Mouse (Mus musculus) forebrain, embryonic 14.5 days (tissue): ENCODE data around the gene Asap2. TPM values are rescaled to one million over a fixed set of nuclear protein-coding genes. Genes with fewer than 3 reads are reported as not detected.

Experiments used
- ATAC-seq: fragments of 200-750 bp; cut with Nextera tagmentation; 2 replicates; pipeline ENCODE4 v1.8.0; 2017; ENCODE audit warnings: mild to moderate bottlenecking, moderate library complexity
- DNase-seq: peaks from one replicate; pipeline ENCODE4 v3.0.0-alpha.2; 2015; ENCODE audit warnings: low spot score
- H3K27ac ChIP-seq: fragments of 300-500 bp; sonication (generic); 2 replicates; pipeline ENCODE4 v1.5.1; 2014; ENCODE audit warnings: low read depth, mild to moderate bottlenecking, control low read depth, low read length, moderate library complexity
- H3K27me3 ChIP-seq: fragments of 300-500 bp; sonication (generic); replicated peaks from 2 replicates; pipeline ENCODE4 v1.6.1; 2014; ENCODE audit warnings: low read length, control low read depth, mixed read lengths; ENCODE audit not compliant: control insufficient read depth, insufficient read depth
- H3K36me3 ChIP-seq: fragments of 300-500 bp; sonication (generic); 2 replicates; pipeline ENCODE4 v1.6.1; 2014; ENCODE audit warnings: low read length, control low read depth; ENCODE audit not compliant: control insufficient read depth, insufficient read depth
- H3K4me1 ChIP-seq: fragments of 300-500 bp; sonication (generic); 2 replicates; pipeline ENCODE4 v1.6.1; 2014; ENCODE audit warnings: antibody characterized with exemption, low read length, control low read depth; ENCODE audit not compliant: control insufficient read depth, insufficient read depth
- H3K4me2 ChIP-seq: fragments of 300-500 bp; sonication (generic); 2 replicates; pipeline ENCODE4 v1.6.1; 2014; ENCODE audit warnings: mild to moderate bottlenecking, control low read depth, low read length
- H3K4me3 ChIP-seq: fragments of 300-500 bp; sonication (generic); 2 replicates; pipeline ENCODE4 v1.5.1; 2014; ENCODE audit warnings: low read depth, low read length, control low read depth
- H3K9ac ChIP-seq: fragments of 300-500 bp; sonication (generic); 2 replicates; pipeline ENCODE4 v1.6.1; 2014; ENCODE audit warnings: mild to moderate bottlenecking, low read length, control low read depth, moderate library complexity
- H3K9me3 ChIP-seq: fragments of 300-500 bp; sonication (generic); replicated peaks from 2 replicates; pipeline ENCODE4 v1.6.1; 2016; ENCODE audit warnings: low read length, control low read depth, mixed read lengths; ENCODE audit not compliant: control insufficient read depth
- WGBS: fragments of 180-500 bp; shearing (Covaris S2); extraction: QIAGEN DNeasy Blood & Tissue Kit; methylation state at CpG from one replicate; pipeline ENCODE4 v1.1.7; 2014; 5-methylcytosine and 5-hydroxymethylcytosine counted together
- polyA plus RNA-seq: library from polyadenylated mRNA; unstranded; fragments of >200 nt; fragmentation: Nextera tagmentation; extraction: Ambion mirVana; gene quantifications from 2 replicates; pipeline ENCODE4 v1.2.1, GENCODE M21; 2014

The Asap2 gene
- polyA plus RNA-seq, 1 experiment from 2014 or later = 13.1 TPM

DNA sequence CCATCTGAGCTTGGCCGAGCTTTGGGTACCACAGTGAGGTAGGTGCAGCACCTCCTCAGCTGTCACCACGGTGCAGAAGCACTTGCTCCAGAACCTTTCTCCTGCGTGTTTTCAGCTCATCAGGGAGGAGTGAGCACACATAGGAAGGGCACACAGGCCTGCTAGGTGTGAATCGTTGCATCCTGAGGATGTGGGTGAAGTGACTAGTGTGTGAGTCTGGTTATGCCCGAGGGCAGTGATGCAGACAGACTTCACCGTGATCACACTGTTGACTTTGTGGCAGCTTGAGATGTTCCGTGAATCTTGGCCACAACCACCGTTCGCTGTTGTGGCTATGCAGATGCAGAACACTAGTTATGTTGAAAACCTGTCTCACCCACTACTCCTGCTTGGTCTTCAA, 236.1 kb downstream of the Asap2 start:
- no peak for DNase-seq
- Histone ChIP-seq H3K9me3 (no peaks in the 10 kb centered on the region), H3K27ac (no peak overlapping the region), H3K27me3 (no peaks in the 10 kb centered on the region), H3K4me3 (no peak overlapping the region), H3K4me2 (no peak overlapping the region), H3K4me1 (no peaks in the 10 kb centered on the region), H3K36me3 (peaks cover 31% of the 10 kb centered on the region), H3K9ac (no peak overlapping the region)
- 91% methylated on average over 9 of the region's 9 CpGs for WGBS
- no peak for ATAC-seq

DNA sequence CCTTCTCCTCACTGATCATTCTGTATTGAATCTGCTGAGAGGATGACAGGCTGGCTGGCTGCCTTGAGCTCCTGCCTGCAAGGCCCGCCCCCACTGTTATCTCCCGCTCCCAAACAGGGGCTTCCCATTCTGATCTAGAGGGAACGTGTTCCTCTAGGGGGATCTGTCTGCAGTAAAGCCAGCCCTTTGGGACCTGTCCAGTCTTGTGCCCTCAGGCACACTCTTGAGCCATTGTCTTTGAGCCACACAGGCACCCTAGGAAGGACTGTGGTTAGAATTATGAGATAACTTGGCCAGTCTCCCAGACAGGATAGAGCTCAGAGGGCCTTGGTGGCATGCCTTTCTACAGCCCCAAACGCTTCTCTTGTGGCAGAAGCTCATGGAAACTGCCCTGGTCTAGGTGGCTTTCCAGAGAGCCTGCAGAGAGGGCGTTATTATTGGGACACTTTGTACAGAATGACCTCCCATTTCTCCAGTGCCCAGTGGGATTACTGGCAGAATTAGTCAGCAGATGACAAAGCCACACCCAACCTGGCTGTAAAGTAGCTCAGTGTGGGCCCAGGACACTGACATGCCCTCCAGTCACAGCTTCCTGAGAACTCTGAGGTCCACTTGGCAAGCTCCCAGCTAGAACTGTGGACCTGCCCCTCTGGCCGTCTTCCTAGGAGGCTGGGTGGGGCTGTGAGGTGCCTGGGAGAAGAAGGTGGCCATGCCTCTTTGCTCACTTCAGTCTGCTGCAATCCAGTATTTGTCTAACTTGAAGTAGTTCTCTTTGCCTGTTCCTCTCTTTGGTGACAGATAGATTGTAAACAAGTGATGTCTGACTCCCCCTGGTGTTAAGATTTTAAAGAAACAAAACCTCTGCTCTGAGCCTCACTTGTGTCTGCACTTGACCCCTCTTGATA, 237.1 kb downstream of the Asap2 start:
- Histone ChIP-seq H3K27me3 (no peaks in the 10 kb centered on the region), H3K4me3 (no peak overlapping the region), H3K27ac (0 out of 2 replicates have a peak overlapping the region, but pooled peaks have one; percentile 14), H3K4me1 (no peaks in the 10 kb centered on the region), H3K36me3 (peaks cover 38% of the 10 kb centered on the region; the same call in 1 of the 2 replicates), H3K4me2 (no peak overlapping the region), H3K9me3 (no peaks in the 10 kb centered on the region), H3K9ac (no peak overlapping the region)
- WGBS = 58% methylated on average over 6 of the region's 6 CpGs
- DNase-seq (peak; percentile 63), ATAC-seq (peak; percentile 38; the same call in 1 of the 2 replicates)

DNA sequence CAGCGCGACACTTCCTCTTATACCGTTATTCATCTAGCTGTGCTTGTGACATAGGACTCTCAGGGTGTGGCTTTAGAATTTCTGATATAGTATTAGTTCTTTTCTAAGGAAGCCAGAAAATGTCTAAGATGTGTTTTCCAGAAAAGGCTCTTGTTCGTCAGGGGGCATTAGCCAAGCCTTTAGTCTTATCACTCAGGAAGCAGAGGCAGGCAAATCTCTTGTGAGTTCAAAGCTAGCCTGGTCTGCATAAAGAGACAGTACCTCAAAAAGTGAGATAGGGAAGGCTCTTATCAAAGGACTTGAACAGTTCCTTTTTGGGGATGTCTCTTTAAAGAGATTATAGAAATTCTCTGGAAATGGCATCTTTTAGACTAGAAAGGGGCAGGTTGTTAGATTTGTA, 238.4 kb downstream of the Asap2 start:
- Histone ChIP-seq H3K4me3 (no peak overlapping the region), H3K27me3 (no peaks in the 10 kb centered on the region), H3K9me3 (no peaks in the 10 kb centered on the region), H3K4me2 (no peak overlapping the region), H3K9ac (no peak overlapping the region), H3K4me1 (no peaks in the 10 kb centered on the region), H3K36me3 (peaks cover 47% of the 10 kb centered on the region; the same call in 1 of the 2 replicates), H3K27ac (no peak overlapping the region)
- WGBS = 98% methylated on average over 4 of the region's 4 CpGs
- no peak for DNase-seq
- no peak for ATAC-seq

DNA sequence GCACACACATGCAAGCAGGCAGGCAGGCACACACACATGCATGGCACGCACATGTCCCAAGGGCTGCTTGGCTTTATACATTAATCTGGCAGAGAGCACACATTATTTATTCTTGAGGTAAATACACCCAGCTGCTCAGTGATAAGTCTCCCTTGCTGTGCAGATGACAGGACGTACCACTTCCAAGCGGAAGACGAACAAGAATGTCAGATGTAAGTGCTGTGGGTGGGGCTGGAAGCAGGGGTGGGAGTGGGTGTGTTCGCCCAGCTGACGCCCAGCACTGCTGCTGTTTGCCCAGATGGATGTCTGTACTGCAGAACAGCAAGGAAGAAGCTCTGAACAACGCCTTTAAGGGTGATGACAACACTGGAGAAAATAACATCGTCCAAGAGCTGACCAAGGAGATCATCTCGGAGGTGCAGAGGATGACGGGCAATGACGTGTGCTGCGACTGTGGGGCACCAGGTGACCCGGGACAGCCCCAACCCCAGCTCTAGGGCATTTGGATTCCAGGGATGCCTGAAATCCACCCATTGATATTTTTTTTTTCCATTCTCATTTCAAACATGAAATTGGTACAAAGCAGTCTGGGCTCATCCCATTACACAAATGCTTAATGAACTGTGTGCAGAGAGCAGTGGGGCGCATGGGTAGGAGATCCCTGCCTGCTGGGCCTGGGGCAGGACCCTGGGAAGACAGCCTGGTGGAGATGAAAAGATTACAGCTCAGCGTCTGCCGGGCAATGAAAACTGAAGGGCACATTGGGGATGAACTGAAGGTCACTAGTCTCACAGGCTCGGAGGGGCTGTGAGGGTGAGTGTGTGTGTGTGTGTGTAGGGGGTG, 239.0 kb downstream of the Asap2 start:
- no peak for DNase-seq
- Histone ChIP-seq H3K9ac (no peak overlapping the region), H3K9me3 (no peaks in the 10 kb centered on the region), H3K4me2 (no peak overlapping the region), H3K27me3 (no peaks in the 10 kb centered on the region), H3K4me1 (no peaks in the 10 kb centered on the region), H3K4me3 (no peak overlapping the region), H3K36me3 (peaks cover 49% of the 10 kb centered on the region; the same call in 1 of the 2 replicates), H3K27ac (no peak overlapping the region)
- WGBS = 75% methylated on average over 17 of the region's 17 CpGs
- ATAC-seq = peak; percentile 37; the same call in 1 of the 2 replicates

DNA sequence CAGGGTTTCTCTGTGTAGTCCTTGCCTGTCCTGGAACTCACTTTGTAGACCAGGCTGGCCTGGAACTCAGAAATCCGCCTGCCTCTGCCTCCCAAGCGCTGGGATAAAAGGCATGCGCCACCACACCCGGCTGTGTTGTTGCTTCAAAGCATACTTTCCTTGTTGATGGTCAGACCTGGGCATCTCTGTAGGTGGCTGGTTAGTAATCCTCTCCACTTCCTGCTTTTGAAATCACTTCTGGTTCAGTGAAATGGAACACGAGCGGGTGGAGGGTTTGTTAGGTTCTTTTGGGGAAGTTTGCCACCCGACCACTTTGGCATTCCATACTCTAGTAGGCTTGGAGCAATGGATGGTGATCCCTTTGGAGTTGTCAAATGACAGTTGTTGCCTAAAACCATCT, 243.5 kb downstream of the Asap2 start:
- no peak overlapping the region for H3K4me2 ChIP-seq
- H3K27me3 ChIP-seq = no peaks in the 10 kb centered on the region
- peaks cover 75% of the 10 kb centered on the region for H3K36me3 ChIP-seq
- H3K9ac ChIP-seq = no peak overlapping the region
- no peak overlapping the region for H3K27ac ChIP-seq
- H3K4me1 ChIP-seq = no peaks in the 10 kb centered on the region
- no peaks in the 10 kb centered on the region for H3K9me3 ChIP-seq
- no peak for DNase-seq
- 91% methylated on average over 7 of the region's 7 CpGs for WGBS
- no peak overlapping the region for H3K4me3 ChIP-seq
- no peak for ATAC-seq

DNA sequence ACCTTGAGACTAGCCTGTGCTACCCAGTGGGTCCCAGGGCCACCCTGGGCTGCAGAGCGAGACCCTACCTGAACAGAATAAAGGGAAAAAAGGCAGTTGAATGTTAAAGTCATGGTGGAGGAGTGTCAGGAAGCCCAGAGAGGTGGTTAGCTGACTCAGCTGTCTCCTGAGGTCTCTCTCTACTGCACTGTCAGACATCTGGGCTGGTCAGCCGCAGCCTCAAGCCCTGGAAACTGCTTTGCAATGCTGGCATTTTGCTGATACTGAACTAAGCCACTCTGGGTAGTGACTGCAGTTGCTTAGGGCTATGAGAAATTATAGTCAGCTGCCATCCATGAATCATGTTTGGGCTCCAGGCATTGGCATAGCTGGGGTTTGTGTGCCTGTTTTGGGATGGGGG, 244.3 kb downstream of the Asap2 start:
- no peak overlapping the region for H3K9ac ChIP-seq
- WGBS = 95% methylated on average over 2 of the region's 2 CpGs
- ATAC-seq (no peak), DNase-seq (no peak)
- H3K4me3 ChIP-seq = no peak overlapping the region
- peaks cover 82% of the 10 kb centered on the region for H3K36me3 ChIP-seq
- H3K27me3 ChIP-seq = no peaks in the 10 kb centered on the region
- H3K27ac ChIP-seq = no peak overlapping the region
- no peaks in the 10 kb centered on the region for H3K4me1 ChIP-seq
- H3K9me3 ChIP-seq = no peaks in the 10 kb centered on the region
- H3K4me2 ChIP-seq = no peak overlapping the region

DNA sequence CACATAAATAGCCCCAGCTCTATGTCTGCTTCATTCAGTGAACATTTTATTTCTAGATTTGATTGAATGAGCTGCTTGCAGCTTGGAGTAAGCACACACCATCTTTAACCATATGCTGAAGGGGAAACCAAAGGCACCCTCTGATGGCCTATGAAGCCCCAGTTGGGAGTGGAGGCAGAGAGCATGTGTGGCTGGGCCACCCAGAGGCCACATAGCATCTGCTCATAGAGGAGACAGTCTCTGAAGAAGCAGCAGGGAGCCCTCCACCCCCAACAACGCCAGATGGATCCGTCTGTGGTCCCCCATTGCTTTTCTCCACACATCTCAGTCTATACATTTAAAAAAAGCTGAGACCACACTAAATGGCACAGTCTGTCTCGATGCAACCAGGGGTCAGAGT, 251.7 kb downstream of the Asap2 start:
- no peaks in the 10 kb centered on the region for H3K4me1 ChIP-seq
- ATAC-seq (no peak), DNase-seq (no peak)
- 81% methylated on average over 3 of the region's 3 CpGs for WGBS
- H3K36me3 ChIP-seq = peaks cover 76% of the 10 kb centered on the region
- no peaks in the 10 kb centered on the region for H3K9me3 ChIP-seq
- no peak overlapping the region for H3K4me3 ChIP-seq
- no peaks in the 10 kb centered on the region for H3K27me3 ChIP-seq
- H3K4me2 ChIP-seq = no peak overlapping the region
- H3K27ac ChIP-seq = no peak overlapping the region
- no peak overlapping the region for H3K9ac ChIP-seq

DNA sequence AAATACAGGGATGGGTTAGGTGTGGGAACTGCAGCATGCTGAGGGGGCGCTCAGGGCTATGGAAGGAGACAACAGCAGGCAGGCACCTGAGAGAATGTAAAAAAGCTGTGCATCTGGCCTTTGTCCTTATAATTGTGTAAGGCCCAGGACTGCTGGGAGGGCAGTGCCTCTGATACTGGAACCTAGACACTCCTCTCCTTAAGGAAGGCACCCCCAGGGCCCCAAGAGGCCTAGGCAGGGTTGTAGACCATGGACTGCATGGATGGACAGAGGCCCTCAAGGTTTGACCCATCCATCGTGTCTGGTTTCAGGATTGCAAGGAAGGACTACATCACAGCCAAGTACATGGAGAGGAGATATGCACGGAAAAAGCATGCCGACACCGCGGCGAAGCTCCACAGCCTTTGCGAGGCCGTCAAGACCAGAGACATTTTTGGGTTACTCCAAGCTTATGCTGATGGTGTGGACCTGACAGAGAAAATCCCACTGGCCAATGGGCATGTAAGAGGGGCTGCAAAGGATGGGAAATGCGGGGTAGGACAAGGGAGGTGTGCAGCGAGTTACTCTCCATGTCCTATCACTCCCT, 254.2 kb downstream of the Asap2 start:
- H3K9me3 ChIP-seq = no peaks in the 10 kb centered on the region
- 97% methylated on average over 11 of the region's 11 CpGs for WGBS
- H3K27ac ChIP-seq = no peak overlapping the region
- H3K4me1 ChIP-seq = no peaks in the 10 kb centered on the region
- no peaks in the 10 kb centered on the region for H3K27me3 ChIP-seq
- H3K36me3 ChIP-seq = peaks cover 81% of the 10 kb centered on the region
- H3K9ac ChIP-seq = no peak overlapping the region
- H3K4me2 ChIP-seq = no peak overlapping the region
- H3K4me3 ChIP-seq = no peak overlapping the region
- no peak for DNase-seq
- no peak for ATAC-seq
